Mouse (Mus musculus) neural tube, embryonic 11.5 days (tissue): ENCODE results near the gene Gm6020. TPM values are rescaled to one million over a fixed set of nuclear protein-coding genes. Genes with fewer than 3 reads are reported as not detected.
A peak's percentile ranks its signal among the peaks of the same experiment; 100 is the strongest.
"Not testable (repeated sequence)": the region's sequence is repeated elsewhere in the genome, so short reads cannot be mapped to it uniquely, and the experiment has no call there.

Source experiments
- ATAC-seq: fragments of 200-750 bp; cut with Nextera tagmentation; 2 replicates; pipeline ENCODE4 v1.8.0; 2017; ENCODE audit warnings: moderate number of reproducible peaks, mild to moderate bottlenecking, moderate TSS enrichment, moderate library complexity; ENCODE audit not compliant: insufficient read depth, low FRiP score, low TSS enrichment
- DNase-seq: peaks from one replicate; pipeline ENCODE4 v3.0.0-alpha.2; 2015; ENCODE audit warnings: low spot score
- H3K27ac ChIP-seq: fragments of 300-500 bp; sonication (generic); 2 replicates; pipeline ENCODE4 v1.5.1; 2014; ENCODE audit warnings: low read depth, mild to moderate bottlenecking, low read length
- H3K27me3 ChIP-seq: fragments of 300-500 bp; sonication (generic); 2 replicates; pipeline ENCODE4 v1.6.1; 2014; ENCODE audit warnings: mild to moderate bottlenecking, low read length, mixed read lengths; ENCODE audit not compliant: control insufficient read depth, insufficient read depth
- H3K36me3 ChIP-seq: fragments of 300-500 bp; sonication (generic); 2 replicates; pipeline ENCODE4 v1.6.1; 2014; ENCODE audit warnings: mild to moderate bottlenecking, low read length, moderate library complexity, mixed read lengths; ENCODE audit not compliant: control insufficient read depth, insufficient read depth
- H3K4me1 ChIP-seq: fragments of 300-500 bp; sonication (generic); 2 replicates; pipeline ENCODE4 v1.6.1; 2014; ENCODE audit warnings: low read length, mixed read lengths; ENCODE audit not compliant: control insufficient read depth, insufficient read depth
- H3K4me2 ChIP-seq: fragments of 300-500 bp; sonication (generic); 2 replicates; pipeline ENCODE4 v1.6.1; 2014; ENCODE audit warnings: low read depth, mild to moderate bottlenecking, moderate library complexity
- H3K4me3 ChIP-seq: fragments of 300-500 bp; sonication (generic); 2 replicates; pipeline ENCODE4 v1.5.1; 2014; ENCODE audit warnings: low read depth, low read length
- H3K9ac ChIP-seq: fragments of 300-500 bp; sonication (generic); 2 replicates; pipeline ENCODE4 v1.6.1; 2014; ENCODE audit warnings: mild to moderate bottlenecking, low read length
- H3K9me3 ChIP-seq: fragments of 300-500 bp; sonication (generic); 2 replicates; pipeline ENCODE4 v1.6.1; 2016; ENCODE audit warnings: low read length; ENCODE audit not compliant: control insufficient read depth
- WGBS: fragments of 180-500 bp; shearing (Covaris S2); extraction: QIAGEN DNeasy Blood & Tissue Kit; methylation state at CpG from one replicate; pipeline ENCODE4 v1.1.7; 2014; 5-methylcytosine and 5-hydroxymethylcytosine counted together
- polyA plus RNA-seq: library from polyadenylated mRNA; unstranded; fragments of >200 nt; fragmentation: Nextera tagmentation; extraction: Ambion mirVana; gene quantifications from 2 replicates; pipeline ENCODE4 v1.2.1, GENCODE M21; 2014

Gene Gm6020
- not detected in 2 replicates for polyA plus RNA-seq

GRCm38 (mm10) chr19:61183590-61183989, at the start of gene Gm6020:
TSS of gene Gm6020 (plus strand) at chr19:61183890.
- not testable (repeated sequence) for ATAC-seq, H3K4me2 ChIP-seq, H3K9me3 ChIP-seq, H3K9ac ChIP-seq, H3K4me3 ChIP-seq, H3K27ac ChIP-seq, DNase-seq, H3K27me3 ChIP-seq, H3K36me3 ChIP-seq, H3K4me1 ChIP-seq
- 88% methylated on average over 2 of the region's 2 CpGs for WGBS

DNA sequence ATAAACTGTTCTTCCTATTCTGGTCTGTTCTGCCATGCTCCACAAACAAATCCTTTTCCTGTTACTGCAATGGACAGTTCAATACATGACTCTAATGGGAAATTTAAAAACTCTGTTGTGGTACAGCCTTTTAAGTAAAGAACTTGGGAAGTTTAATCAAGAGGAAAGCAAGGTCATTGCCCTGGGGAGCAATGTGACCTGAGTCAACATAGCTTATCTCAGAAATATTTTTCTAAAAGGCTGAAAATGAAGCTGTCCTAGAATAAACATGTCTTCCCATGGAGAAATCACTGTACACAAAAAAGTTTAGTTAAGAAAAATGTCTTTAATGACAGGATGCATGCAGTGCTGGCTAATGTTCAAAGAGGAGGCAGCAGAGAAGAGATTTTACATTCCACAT, 45.0 kb upstream of the Gm6020 start:
- Histone ChIP-seq H3K4me1 (0 out of 2 replicates have a peak, but pooled peaks cover 5% of the 10 kb centered on the region), H3K27ac (no peak overlapping the region), H3K27me3 (no peaks in the 10 kb centered on the region), H3K9me3 (no peaks in the 10 kb centered on the region), H3K4me2 (no peak overlapping the region), H3K4me3 (no peak overlapping the region), H3K9ac (no peak overlapping the region), H3K36me3 (no peaks in the 10 kb centered on the region)
- no peak for ATAC-seq
- DNase-seq, result no peak

DNA sequence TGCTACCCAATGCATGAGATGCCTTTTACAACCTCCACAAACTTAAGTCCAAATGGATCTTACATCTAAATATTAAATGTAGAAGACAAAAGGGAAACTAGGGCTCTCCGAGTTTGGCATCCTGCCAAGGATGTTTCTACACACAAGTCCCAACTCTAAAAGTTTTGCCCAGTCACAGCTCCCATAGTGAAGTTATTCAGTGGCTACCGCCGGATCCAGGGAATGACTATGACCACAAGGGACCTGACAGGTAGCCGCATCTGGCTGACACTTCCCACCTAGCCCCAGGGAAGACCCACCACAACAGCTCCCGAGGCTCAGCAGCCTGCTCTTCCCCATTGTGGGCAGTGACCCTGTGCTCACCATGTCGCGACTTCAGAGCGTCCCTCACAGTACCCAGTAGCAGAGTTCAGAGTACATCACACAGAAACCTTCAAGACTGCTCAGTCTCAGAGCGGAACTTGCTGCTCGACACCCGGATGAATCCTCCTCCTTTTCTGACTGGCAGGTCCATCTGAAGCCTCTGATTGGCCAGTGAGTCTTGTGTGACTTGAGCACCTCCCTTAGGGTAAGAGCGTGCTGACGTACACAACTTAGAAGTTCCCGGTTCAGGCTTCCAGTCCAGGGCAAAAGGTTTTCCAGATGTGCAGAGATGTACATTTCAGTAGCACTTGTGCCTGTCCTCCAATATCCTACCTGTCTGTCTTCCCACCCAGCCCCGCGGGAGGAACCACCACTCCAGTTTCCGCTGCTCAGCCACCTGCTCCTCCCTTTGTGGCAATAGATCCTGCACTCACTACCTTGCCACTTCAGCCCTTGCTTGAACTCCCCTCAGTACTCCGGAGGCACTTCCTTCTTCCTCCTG, 43.1 kb upstream of the Gm6020 start, which contains the start of gene Zfp950:
Gene Zfp950 (minus strand): TSS at position 499 of the 865 bp plus-strand sequence.
- Histone ChIP-seq H3K27ac (no peak within 1 kb of the TSS), H3K9me3 (no peaks in the 10 kb centered on the region), H3K27me3 (no peaks in the 10 kb centered on the region), H3K4me1 (0 out of 2 replicates have a peak, but pooled peaks cover 5% of the 10 kb centered on the region), H3K4me3 (peak within 1 kb of the TSS; percentile 75), H3K9ac (peak within 1 kb of the TSS; percentile 72), H3K4me2 (peak within 1 kb of the TSS; percentile 52), H3K36me3 (no peaks in the 10 kb centered on the region)
- peak; percentile 80 for DNase-seq
- peak; percentile 99 for ATAC-seq
- WGBS, result 1% methylated on average over 18 of the region's 18 CpGs

DNA sequence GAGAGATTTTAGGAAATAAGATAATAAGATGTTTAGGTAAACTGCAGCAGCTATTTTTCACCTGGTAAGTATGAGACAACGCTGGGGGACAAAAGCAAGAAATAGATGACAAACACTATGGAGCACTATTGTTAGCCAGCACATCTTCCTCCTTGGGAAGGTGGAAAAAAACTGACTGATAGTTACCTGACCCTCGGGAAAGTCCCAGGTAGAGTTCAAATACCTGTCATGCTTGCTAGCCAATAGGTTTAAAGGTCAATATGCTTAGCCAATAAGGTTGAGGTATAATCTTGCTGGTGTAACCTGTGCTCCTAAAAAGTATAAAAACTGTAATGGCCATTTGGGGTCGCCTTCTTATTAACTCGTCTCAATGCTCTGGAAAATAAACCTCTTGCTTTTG, 42.4 kb upstream of the Gm6020 start:
- Histone ChIP-seq H3K9me3 (no peaks in the 10 kb centered on the region), H3K4me1 (0 out of 2 replicates have a peak, but pooled peaks cover 5% of the 10 kb centered on the region), H3K4me2 (peak overlapping the region; percentile 52), H3K27me3 (no peaks in the 10 kb centered on the region), H3K4me3 (peak overlapping the region; percentile 75), H3K9ac (peak overlapping the region; percentile 72), H3K36me3 (no peaks in the 10 kb centered on the region), H3K27ac (no peak overlapping the region)
- ATAC-seq, result no peak
- 20% methylated on average over 4 of the region's 4 CpGs for WGBS
- DNase-seq, result no peak

GRCm38 (mm10) chr19:61151372-61151700, 32.4 kb upstream of the Gm6020 start:
- H3K9me3 ChIP-seq, result no peaks in the 10 kb centered on the region
- H3K9ac ChIP-seq, result no peak overlapping the region
- peak overlapping the region; percentile 53 for H3K4me2 ChIP-seq
- H3K4me1 ChIP-seq, result no peaks in the 10 kb centered on the region
- WGBS, result 11% methylated on average over 8 of the region's 8 CpGs
- ATAC-seq (0 out of 2 replicates have a peak, but pooled peaks have one; percentile 16), DNase-seq (peak; percentile 23)
- peak overlapping the region; percentile 30 for H3K4me3 ChIP-seq
- H3K27me3 ChIP-seq, result no peaks in the 10 kb centered on the region
- H3K36me3 ChIP-seq, result no peaks in the 10 kb centered on the region
- no peak overlapping the region for H3K27ac ChIP-seq

DNA sequence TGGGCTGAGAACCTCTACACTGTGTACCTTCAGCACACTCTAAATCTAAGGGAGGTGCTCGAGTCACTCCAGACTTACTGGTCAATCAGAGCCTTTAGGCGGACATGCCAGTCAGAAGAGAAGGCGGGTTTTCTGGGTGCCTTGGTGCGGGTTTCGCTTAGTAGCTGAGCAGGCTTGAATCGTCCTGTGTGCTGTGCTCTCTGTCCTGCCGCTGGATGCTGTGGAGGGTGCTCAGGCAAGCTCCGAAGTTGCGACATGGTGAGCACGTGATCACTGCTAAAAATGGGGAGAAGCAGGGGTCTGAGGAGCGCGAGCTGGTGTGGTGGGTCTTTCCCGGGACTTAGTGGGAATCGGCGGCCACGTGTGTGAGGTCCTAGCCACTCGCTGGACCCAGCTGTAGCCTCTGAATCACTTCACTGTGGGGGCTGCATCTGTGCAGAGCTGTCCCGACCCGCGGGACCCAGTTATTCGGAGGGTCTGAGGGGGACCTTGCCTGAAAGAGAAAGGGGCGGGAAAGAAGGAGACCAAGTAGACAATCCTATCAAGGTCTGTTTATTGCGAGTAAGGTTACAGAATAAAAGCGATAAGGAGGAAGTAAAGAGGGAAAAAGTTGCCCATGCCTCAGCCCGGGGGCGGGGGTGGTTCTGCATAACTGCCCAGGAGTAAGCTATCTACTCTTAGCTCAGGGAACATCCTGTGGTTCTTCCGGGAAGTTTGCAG, 31.8 kb upstream of the Gm6020 start:
- peak; percentile 55 for ATAC-seq
- H3K9me3 ChIP-seq, result no peaks in the 10 kb centered on the region
- H3K9ac ChIP-seq, result 0 out of 2 replicates have a peak overlapping the region, but pooled peaks have one; percentile 1
- no peaks in the 10 kb centered on the region for H3K27me3 ChIP-seq
- DNase-seq, result peak; percentile 21
- H3K4me3 ChIP-seq, result peak overlapping the region; percentile 30
- H3K4me1 ChIP-seq, result no peaks in the 10 kb centered on the region
- peak overlapping the region; percentile 53 for H3K4me2 ChIP-seq
- no peak overlapping the region for H3K27ac ChIP-seq
- no peaks in the 10 kb centered on the region for H3K36me3 ChIP-seq
- 7% methylated on average over 27 of the region's 27 CpGs for WGBS

- Histone ChIP-seq H3K4me3 (peak within 1 kb of the TSS; percentile 21), H3K27ac (no peak within 1 kb of the TSS), H3K4me2 (peak within 1 kb of the TSS; percentile 42), H3K36me3 (no peaks in the 10 kb centered on the region), H3K27me3 (no peaks in the 10 kb centered on the region), H3K4me1 (no peaks in the 10 kb centered on the region), H3K9ac (no peak within 1 kb of the TSS; the same call in 1 of the 2 replicates), H3K9me3 (no peaks in the 10 kb centered on the region)
- ATAC-seq, result no peak
- WGBS, result 24% methylated on average over 39 of the region's 39 CpGs
- peak; percentile 11 for DNase-seq
Observed at GRCm38 (mm10) chr19:61175756-61176324, 7.8 kb upstream of the Gm6020 start, which contains the start of gene Gm7102. TSS of gene Gm7102 (minus strand) at chr19:61176309.

GRCm38 (mm10) chr19:61199316-61199715, 15.6 kb downstream of the Gm6020 start:
- WGBS, result 14% methylated on average over 13 of the region's 13 CpGs
- Histone ChIP-seq H3K9ac (no peak overlapping the region), H3K36me3 (no peaks in the 10 kb centered on the region), H3K4me1 (no peaks in the 10 kb centered on the region), H3K4me2 (no peak overlapping the region), H3K27me3 (no peaks in the 10 kb centered on the region), H3K27ac (no peak overlapping the region), H3K4me3 (no peak overlapping the region), H3K9me3 (no peaks in the 10 kb centered on the region)
- DNase-seq (peak; percentile 90), ATAC-seq (no peak)
